Mouse (Mus musculus) CH12.LX (cell line): ENCODE measurements around the gene Cops3. TPM values are rescaled to one million over a fixed set of nuclear protein-coding genes. Genes with fewer than 3 reads are reported as not detected.

Experiments used
- DNase-seq: peaks from one replicate; pipeline ENCODE4 v3.0.0-alpha.2; 2013; ENCODE audit errors: extremely low read depth
- H3K27ac ChIP-seq: 2 replicates; pipeline ENCODE4 v1.5.1; 2012; ENCODE audit warnings: low read depth, mild to moderate bottlenecking, control low read depth, moderate library complexity; ENCODE audit not compliant: insufficient read depth
- H3K27me3 ChIP-seq: replicated peaks from 2 replicates; pipeline ENCODE3; 2012; ENCODE audit warnings: inconsistent platforms
- H3K36me3 ChIP-seq, 2 experiments: replicated peaks in 1 of 2; 2 replicates each; pipeline versions ENCODE3 to v1.6.1; 2012; ENCODE audit warnings: inconsistent platforms in 1 of 2, low read length in 1 of 2, mild to moderate bottlenecking in 1 of 2, mixed read lengths in 1 of 2, moderate library complexity in 1 of 2; ENCODE audit not compliant: control insufficient read depth in 1 of 2, insufficient read depth in 1 of 2
- H3K4me1 ChIP-seq, 2 experiments: 2 replicates each; pipeline ENCODE4 v1.6.1; 2012; ENCODE audit warnings: inconsistent platforms in 1 of 2, moderate library complexity in 1 of 2; ENCODE audit not compliant: insufficient read depth in 2 of 2, control insufficient read depth in 1 of 2
- H3K4me2 ChIP-seq: 2 replicates; pipeline ENCODE4 v1.6.1; 2012; ENCODE audit warnings: low read depth, mild to moderate bottlenecking, control low read depth; ENCODE audit not compliant: poor library complexity, insufficient read depth, severe bottlenecking
- H3K4me3 ChIP-seq, 3 experiments: fragments of 150-350 bp in 1 of 3; sonication (generic) in 1 of 3; replicated peaks in 1 of 3; 2 replicates each; pipeline versions ENCODE3 to v1.5.1; 2011 to 2012; ENCODE audit warnings: low read depth in 2 of 3, low read length in 2 of 3, mild to moderate bottlenecking in 2 of 3, moderate library complexity in 2 of 3, control low read depth in 1 of 3, improper control_type of control experiment in 1 of 3, inconsistent platforms in 1 of 3, mixed read lengths in 1 of 3; ENCODE audit not compliant: poor library complexity in 1 of 3
- H3K79me2 ChIP-seq: replicated peaks from 2 replicates; pipeline ENCODE4 v1.6.1; 2012; ENCODE audit warnings: mild to moderate bottlenecking, moderate library complexity; ENCODE audit not compliant: control insufficient read depth, poor library complexity, insufficient read depth, severe bottlenecking; ENCODE audit errors: extremely low read depth
- H3K9ac ChIP-seq: 2 replicates; pipeline ENCODE4 v1.6.1; 2012; ENCODE audit warnings: low read depth, mild to moderate bottlenecking, control low read depth, moderate library complexity; ENCODE audit not compliant: insufficient read depth
- H3K9me3 ChIP-seq: replicated peaks from 2 replicates; pipeline ENCODE3; 2012; ENCODE audit warnings: low read length, inconsistent platforms, mixed read lengths
- BHLHE40 ChIP-seq: IDR thresholded peaks from 2 replicates; pipeline ENCODE4 v1.6.1; 2011; ENCODE audit warnings: mild to moderate bottlenecking, low read depth, low read length, improper control_type of control experiment
- CHD1 ChIP-seq: IDR thresholded peaks from 2 replicates; pipeline ENCODE4 v1.6.1; 2012; ENCODE audit warnings: low read depth, low read length, improper control_type of control experiment, inconsistent platforms
- CHD2 ChIP-seq: IDR thresholded peaks from 2 replicates; pipeline ENCODE4 v1.6.1; 2011; ENCODE audit warnings: low read length, improper control_type of control experiment
- CTCF ChIP-seq, 2 experiments: IDR thresholded peaks in 1 of 2; conservative IDR thresholded peaks in 1 of 2; 2 replicates each; pipeline ENCODE4 v1.5.1; 2011 to 2012; ENCODE audit warnings: low read depth in 2 of 2, low read length in 2 of 2, improper control_type of control experiment in 1 of 2, inconsistent platforms in 1 of 2, mild to moderate bottlenecking in 1 of 2, moderate library complexity in 1 of 2
- E2F4 ChIP-seq: IDR thresholded peaks from 2 replicates; pipeline ENCODE4 v1.6.1; 2011; ENCODE audit warnings: low read depth, low read length, improper control_type of control experiment; ENCODE audit not compliant: insufficient replicate concordance
- ETS1 ChIP-seq: conservative IDR thresholded peaks from 2 replicates; pipeline ENCODE4 v1.6.1; 2012; ENCODE audit warnings: low read depth, mild to moderate bottlenecking, inconsistent platforms, low read length, improper control_type of control experiment, moderate library complexity
- GABPA ChIP-seq: IDR thresholded peaks from 2 replicates; pipeline ENCODE4 v1.6.1; 2012; ENCODE audit warnings: low read depth, low read length, improper control_type of control experiment, inconsistent platforms; ENCODE audit not compliant: insufficient replicate concordance
- HCFC1 ChIP-seq: IDR thresholded peaks from 2 replicates; pipeline ENCODE4 v1.6.1; 2012; ENCODE audit warnings: low read depth, mild to moderate bottlenecking, inconsistent platforms, low read length, improper control_type of control experiment
- JUN ChIP-seq: IDR thresholded peaks from 2 replicates; pipeline ENCODE4 v1.6.1; 2011; ENCODE audit warnings: low read depth, mild to moderate bottlenecking, low read length, improper control_type of control experiment, moderate library complexity; ENCODE audit not compliant: insufficient read depth
- NELFE ChIP-seq: IDR thresholded peaks from 2 replicates; pipeline ENCODE4 v1.6.1; 2011; ENCODE audit warnings: low read depth, low read length, improper control_type of control experiment
- NRF1 ChIP-seq: IDR thresholded peaks from 2 replicates; pipeline ENCODE4 v1.6.1; 2014; ENCODE audit warnings: low read depth, mild to moderate bottlenecking, inconsistent platforms, low read length, improper control_type of control experiment, moderate library complexity
- POLR2AphosphoS2 ChIP-seq: IDR thresholded peaks from 2 replicates; pipeline ENCODE4 v1.6.1; 2011; ENCODE audit warnings: low read depth, low read length, improper control_type of control experiment
- RAD21 ChIP-seq: IDR thresholded peaks from 2 replicates; pipeline ENCODE4 v1.6.1; 2011; ENCODE audit warnings: low read depth, mild to moderate bottlenecking, low read length, improper control_type of control experiment, moderate library complexity
- RCOR1 ChIP-seq: conservative IDR thresholded peaks from 2 replicates; pipeline ENCODE4 v1.6.1; 2012; ENCODE audit warnings: low read depth, mild to moderate bottlenecking, inconsistent platforms, low read length, improper control_type of control experiment
- SIN3A ChIP-seq: IDR thresholded peaks from 2 replicates; pipeline ENCODE4 v1.6.1; 2012; ENCODE audit warnings: low read length, improper control_type of control experiment, inconsistent platforms
- SMC3 ChIP-seq: IDR thresholded peaks from 2 replicates; pipeline ENCODE4 v1.6.1; 2011; ENCODE audit warnings: low read depth, low read length, improper control_type of control experiment
- TBP ChIP-seq: conservative IDR thresholded peaks from 2 replicates; pipeline ENCODE4 v1.6.1; 2011; ENCODE audit warnings: low read depth, low read length, improper control_type of control experiment
- UBTF ChIP-seq: IDR thresholded peaks from 2 replicates; pipeline ENCODE4 v1.6.1; 2012; ENCODE audit warnings: low read depth, mild to moderate bottlenecking, inconsistent platforms, low read length, improper control_type of control experiment, moderate library complexity
- USF2 ChIP-seq: conservative IDR thresholded peaks from 2 replicates; pipeline ENCODE4 v1.6.1; 2011; ENCODE audit warnings: low read depth, low read length, improper control_type of control experiment
- ZC3H11A ChIP-seq: IDR thresholded peaks from 2 replicates; pipeline ENCODE4 v1.6.1; 2012; ENCODE audit warnings: low read depth, mild to moderate bottlenecking, inconsistent platforms, low read length, improper control_type of control experiment
- dilution Hi-C: fragments of 300-500 bp; cut with MboI; formaldehyde crosslinking; loops from 2 replicates; pipeline ENCODE4 v1.14.3; 2020; ENCODE audit warnings: low sequenced_read_pairs; ENCODE audit not compliant: extremely low pct_unique_long_range_greater_than_20kb, extremely low pct_ligation_motif_present
- in situ Hi-C: fragments of 300-500 bp; cut with MboI; formaldehyde crosslinking; loops from 3 replicates; pipeline ENCODE4 v1.14.3; 2019; ENCODE audit warnings: low sequenced_read_pairs, low pct_ligation_motif_present, low pct_unique_long_range_greater_than_20kb, mixed read lengths
- polyA plus RNA-seq: library from polyadenylated mRNA; unstranded; fragments of >175 nt; gene quantifications from 2 replicates; pipeline ENCODE4 v1.2.1, GENCODE M21; 2012; ENCODE audit warnings: low read depth; ENCODE audit not compliant: insufficient read length
- total RNA-seq, 2 experiments: library from RNA; depleted of rRNA; stranded (reverse); fragments of 300-350 nt in 1 of 2; fragments of >200 nt in 1 of 2; gene quantifications; 2 replicates each; pipeline ENCODE4 v1.2.3; 2012 to 2014

The Cops3 gene
- total and polyA plus RNA-seq, 3 experiments: 128 to 317 (median 267) TPM

DNA sequence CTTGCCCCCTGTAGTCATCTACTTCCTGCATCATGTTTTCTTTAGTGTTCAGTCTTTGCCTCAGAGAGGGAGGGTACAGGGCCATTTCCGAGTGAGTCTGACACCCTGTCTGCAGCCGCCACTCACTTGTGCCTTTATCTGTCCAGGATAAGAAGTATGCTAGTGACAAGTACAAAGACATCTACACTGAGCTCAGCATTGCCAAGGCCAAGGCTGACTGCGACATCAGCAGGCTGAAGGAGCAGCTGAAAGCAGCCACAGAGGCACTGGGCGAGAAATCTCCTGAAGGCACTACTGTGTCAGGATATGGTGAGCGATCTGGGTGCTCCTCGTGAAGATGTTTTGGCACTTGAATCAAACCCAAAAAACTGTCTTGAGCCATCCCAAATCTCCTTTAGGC lies 69.9 kb downstream of the Cops3 start:
- no peak overlapping the region for H3K27ac ChIP-seq
- H3K4me2 ChIP-seq: no peak overlapping the region
- TF ChIP-seq GABPA: no peak
- no peak for TF ChIP-seq NELFE
- no peak for TF ChIP-seq USF2
- TF ChIP-seq NRF1: no peak
- no peak for TF ChIP-seq RAD21
- no peak for TF ChIP-seq CHD1
- no peak for TF ChIP-seq CTCF (conservative IDR thresholded peaks at IDR 0.05 in 1 of 2, IDR thresholded peaks at IDR 0.05 in 1 of 2; ENCODE audit: low read depth in 2 of 2, low read length in 2 of 2)
- no peak for TF ChIP-seq UBTF
- no peak for TF ChIP-seq SIN3A
- no peak for TF ChIP-seq RCOR1
- TF ChIP-seq SMC3: no peak
- no peak for TF ChIP-seq TBP
- TF ChIP-seq ETS1: no peak
- no peak for TF ChIP-seq JUN
- TF ChIP-seq POLR2AphosphoS2: no peak
- no peak overlapping the region for H3K4me3 ChIP-seq
- DNase-seq: no peak
- in situ Hi-C loops (no loop called here), dilution Hi-C loops (no loop called here)
- no peaks in the 10 kb centered on the region for H3K9me3 ChIP-seq
- peaks cover 51 to 94% of the 10 kb centered on the region in 2 experiments for H3K36me3 ChIP-seq
- no peaks in the 10 kb centered on the region for H3K79me2 ChIP-seq
- no peaks in the 10 kb centered on the region for H3K27me3 ChIP-seq
- no peaks in the 10 kb centered on the region for H3K4me1 ChIP-seq
- no peak overlapping the region for H3K9ac ChIP-seq

DNA sequence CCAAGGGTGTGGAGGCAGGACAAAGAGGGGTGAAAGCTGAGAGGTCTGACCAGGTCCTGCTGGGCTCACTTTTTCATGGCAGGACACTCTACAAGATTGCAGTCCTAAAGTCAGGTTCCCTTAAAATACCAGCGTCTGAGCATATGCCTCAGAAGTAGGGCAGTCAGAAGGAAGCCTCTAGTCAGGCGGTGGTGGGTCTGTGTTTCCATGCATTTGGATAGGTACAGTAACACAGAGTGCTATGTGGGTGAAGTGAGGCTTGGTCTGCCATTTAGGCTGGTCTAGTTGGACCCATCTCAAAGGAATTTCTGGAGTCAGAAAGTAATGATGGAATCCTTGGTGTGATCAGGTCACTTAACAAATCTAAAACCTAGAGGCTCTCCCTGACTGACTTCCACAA lies 70.3 kb downstream of the Cops3 start:
- TF ChIP-seq POLR2AphosphoS2: no peak
- no peak for TF ChIP-seq CHD2
- no peak for TF ChIP-seq ZC3H11A
- TF ChIP-seq BHLHE40: no peak
- TF ChIP-seq HCFC1: no peak
- TF ChIP-seq UBTF: no peak
- TF ChIP-seq E2F4: no peak
- Histone ChIP-seq H3K79me2 (no peaks in the 10 kb centered on the region), H3K4me2 (no peak overlapping the region), H3K9ac (no peak overlapping the region), H3K9me3 (no peaks in the 10 kb centered on the region), H3K27me3 (no peaks in the 10 kb centered on the region), H3K27ac (no peak overlapping the region), H3K36me3 (peaks cover 51 to 94% of the 10 kb centered on the region in 2 experiments), H3K4me1 (no peaks in the 10 kb centered on the region), H3K4me3 (no peak overlapping the region)
- dilution Hi-C loops: no loop called here
- in situ Hi-C loops: no loop called here
- DNase-seq: no peak

Other genes starting within 250 kb of the Cops3 start
- not detected in 2 replicates for gene Olfr223, start 246.5 kb downstream of the Cops3 start, total RNA-seq (2012; rRNA removed)
- gene Olfr223, start 246.5 kb downstream of the Cops3 start, total RNA-seq (2014; rRNA removed): not detected in 2 replicates
- gene Olfr223, start 246.5 kb downstream of the Cops3 start, polyA plus RNA-seq: not detected in 2 replicates
- gene Mprip, start 178.5 kb downstream of the Cops3 start, total RNA-seq (2012; rRNA removed): 59.5 and 71.6 TPM in 2 replicates
- gene Mprip, start 178.5 kb downstream of the Cops3 start, total RNA-seq (2014; rRNA removed): 45.6 and 50.6 TPM in 2 replicates
- gene Mprip, start 178.5 kb downstream of the Cops3 start, polyA plus RNA-seq: 52.8 and 56.4 TPM in 2 replicates
- not detected in 2 replicates for gene Pld6, start 52.2 kb downstream of the Cops3 start, total RNA-seq (2012; rRNA removed)
- not detected in 2 replicates for gene Pld6, start 52.2 kb downstream of the Cops3 start, total RNA-seq (2014; rRNA removed)
- gene Pld6, start 52.2 kb downstream of the Cops3 start, polyA plus RNA-seq: not detected in 2 replicates
- 36.1 and 37.2 TPM in 2 replicates for gene Flcn, start 29.8 kb downstream of the Cops3 start, total RNA-seq (2012; rRNA removed)
- 28.7 and 31.7 TPM in 2 replicates for gene Flcn, start 29.8 kb downstream of the Cops3 start, total RNA-seq (2014; rRNA removed)
- gene Flcn, start 29.8 kb downstream of the Cops3 start, polyA plus RNA-seq: 31.1 and 35.1 TPM in 2 replicates
- gene Nt5m, start 391 bp downstream of the Cops3 start, total RNA-seq (2012; rRNA removed): 23.1 and 24.3 TPM in 2 replicates
- gene Nt5m, start 391 bp downstream of the Cops3 start, total RNA-seq (2014; rRNA removed): 24.6 and 25.7 TPM in 2 replicates
- gene Nt5m, start 391 bp downstream of the Cops3 start, polyA plus RNA-seq: 16.4 and 22.3 TPM in 2 replicates
- gene Med9, start 108.4 kb upstream of the Cops3 start, total RNA-seq (2012; rRNA removed): 32.9 and 35.5 TPM in 2 replicates
- 36.8 and 43.3 TPM in 2 replicates for gene Med9, start 108.4 kb upstream of the Cops3 start, total RNA-seq (2014; rRNA removed)
- gene Med9, start 108.4 kb upstream of the Cops3 start, polyA plus RNA-seq: 35.1 and 41.6 TPM in 2 replicates
- 0.17 and 0.30 TPM in 2 replicates for gene Rasd1, start 125.1 kb upstream of the Cops3 start, total RNA-seq (2012; rRNA removed)
- gene Rasd1, start 125.1 kb upstream of the Cops3 start, total RNA-seq (2014; rRNA removed): 0.13 and 0.14 TPM in 2 replicates
- gene Rasd1, start 125.1 kb upstream of the Cops3 start, polyA plus RNA-seq: 0.15 TPM in 1 of 2 replicates, not detected in the other
- 7.8 and 9.1 TPM in 2 replicates for gene Pemt, start 206.7 kb upstream of the Cops3 start, total RNA-seq (2012; rRNA removed)
- 6.7 and 6.9 TPM in 2 replicates for gene Pemt, start 206.7 kb upstream of the Cops3 start, total RNA-seq (2014; rRNA removed)
- gene Pemt, start 206.7 kb upstream of the Cops3 start, polyA plus RNA-seq: 10.5 and 10.7 TPM in 2 replicates